Mouse (Mus musculus) CH12.LX (cell line): ENCODE measurements around the gene Gcm1. TPM values are rescaled to one million over a fixed set of nuclear protein-coding genes. Genes with fewer than 3 reads are reported as not detected.

ENCODE experiments used
- DNase-seq: peaks from one replicate; pipeline ENCODE4 v3.0.0-alpha.2; 2013; ENCODE audit errors: extremely low read depth
- H3K27ac ChIP-seq: 2 replicates; pipeline ENCODE4 v1.5.1; 2012; ENCODE audit warnings: low read depth, mild to moderate bottlenecking, control low read depth, moderate library complexity; ENCODE audit not compliant: insufficient read depth
- H3K27me3 ChIP-seq: replicated peaks from 2 replicates; pipeline ENCODE3; 2012; ENCODE audit warnings: inconsistent platforms
- H3K36me3 ChIP-seq, 2 experiments: replicated peaks in 1 of 2; 2 replicates each; pipeline versions ENCODE3 to v1.6.1; 2012; ENCODE audit warnings: inconsistent platforms in 1 of 2, low read length in 1 of 2, mild to moderate bottlenecking in 1 of 2, mixed read lengths in 1 of 2, moderate library complexity in 1 of 2; ENCODE audit not compliant: control insufficient read depth in 1 of 2, insufficient read depth in 1 of 2
- H3K4me1 ChIP-seq, 2 experiments: 2 replicates each; pipeline ENCODE4 v1.6.1; 2012; ENCODE audit warnings: inconsistent platforms in 1 of 2, moderate library complexity in 1 of 2; ENCODE audit not compliant: insufficient read depth in 2 of 2, control insufficient read depth in 1 of 2
- H3K4me2 ChIP-seq: 2 replicates; pipeline ENCODE4 v1.6.1; 2012; ENCODE audit warnings: low read depth, mild to moderate bottlenecking, control low read depth; ENCODE audit not compliant: poor library complexity, insufficient read depth, severe bottlenecking
- H3K4me3 ChIP-seq, 3 experiments: fragments of 150-350 bp in 1 of 3; sonication (generic) in 1 of 3; replicated peaks in 1 of 3; 2 replicates each; pipeline versions ENCODE3 to v1.5.1; 2011 to 2012; ENCODE audit warnings: low read depth in 2 of 3, low read length in 2 of 3, mild to moderate bottlenecking in 2 of 3, moderate library complexity in 2 of 3, control low read depth in 1 of 3, improper control_type of control experiment in 1 of 3, inconsistent platforms in 1 of 3, mixed read lengths in 1 of 3; ENCODE audit not compliant: poor library complexity in 1 of 3
- H3K79me2 ChIP-seq: replicated peaks from 2 replicates; pipeline ENCODE4 v1.6.1; 2012; ENCODE audit warnings: mild to moderate bottlenecking, moderate library complexity; ENCODE audit not compliant: control insufficient read depth, poor library complexity, insufficient read depth, severe bottlenecking; ENCODE audit errors: extremely low read depth
- H3K9ac ChIP-seq: 2 replicates; pipeline ENCODE4 v1.6.1; 2012; ENCODE audit warnings: low read depth, mild to moderate bottlenecking, control low read depth, moderate library complexity; ENCODE audit not compliant: insufficient read depth
- H3K9me3 ChIP-seq: replicated peaks from 2 replicates; pipeline ENCODE3; 2012; ENCODE audit warnings: low read length, inconsistent platforms, mixed read lengths
- BHLHE40 ChIP-seq: IDR thresholded peaks from 2 replicates; pipeline ENCODE4 v1.6.1; 2011; ENCODE audit warnings: mild to moderate bottlenecking, low read depth, low read length, improper control_type of control experiment
- CHD1 ChIP-seq: IDR thresholded peaks from 2 replicates; pipeline ENCODE4 v1.6.1; 2012; ENCODE audit warnings: low read depth, low read length, improper control_type of control experiment, inconsistent platforms
- CHD2 ChIP-seq: IDR thresholded peaks from 2 replicates; pipeline ENCODE4 v1.6.1; 2011; ENCODE audit warnings: low read length, improper control_type of control experiment
- CTCF ChIP-seq, 2 experiments: IDR thresholded peaks in 1 of 2; conservative IDR thresholded peaks in 1 of 2; 2 replicates each; pipeline ENCODE4 v1.5.1; 2011 to 2012; ENCODE audit warnings: low read depth in 2 of 2, low read length in 2 of 2, improper control_type of control experiment in 1 of 2, inconsistent platforms in 1 of 2, mild to moderate bottlenecking in 1 of 2, moderate library complexity in 1 of 2
- E2F4 ChIP-seq: IDR thresholded peaks from 2 replicates; pipeline ENCODE4 v1.6.1; 2011; ENCODE audit warnings: low read depth, low read length, improper control_type of control experiment; ENCODE audit not compliant: insufficient replicate concordance
- ELF1 ChIP-seq: IDR thresholded peaks from 2 replicates; pipeline ENCODE4 v1.6.1; 2014; ENCODE audit warnings: low read depth, mild to moderate bottlenecking, inconsistent platforms, low read length, improper control_type of control experiment
- EP300 ChIP-seq: IDR thresholded peaks from 2 replicates; pipeline ENCODE4 v1.6.1; 2011; ENCODE audit warnings: low read length, improper control_type of control experiment
- ETS1 ChIP-seq: conservative IDR thresholded peaks from 2 replicates; pipeline ENCODE4 v1.6.1; 2012; ENCODE audit warnings: low read depth, mild to moderate bottlenecking, inconsistent platforms, low read length, improper control_type of control experiment, moderate library complexity
- GABPA ChIP-seq: IDR thresholded peaks from 2 replicates; pipeline ENCODE4 v1.6.1; 2012; ENCODE audit warnings: low read depth, low read length, improper control_type of control experiment, inconsistent platforms; ENCODE audit not compliant: insufficient replicate concordance
- HCFC1 ChIP-seq: IDR thresholded peaks from 2 replicates; pipeline ENCODE4 v1.6.1; 2012; ENCODE audit warnings: low read depth, mild to moderate bottlenecking, inconsistent platforms, low read length, improper control_type of control experiment
- IRF4 ChIP-seq: IDR thresholded peaks from 2 replicates; pipeline ENCODE4 v1.6.1; 2014; ENCODE audit warnings: low read depth, mild to moderate bottlenecking, inconsistent platforms, low read length, improper control_type of control experiment
- JUN ChIP-seq: IDR thresholded peaks from 2 replicates; pipeline ENCODE4 v1.6.1; 2011; ENCODE audit warnings: low read depth, mild to moderate bottlenecking, low read length, improper control_type of control experiment, moderate library complexity; ENCODE audit not compliant: insufficient read depth
- JUND ChIP-seq: conservative IDR thresholded peaks from 2 replicates; pipeline ENCODE4 v1.6.1; 2011; ENCODE audit warnings: low read depth, low read length, improper control_type of control experiment
- KAT2A ChIP-seq: IDR thresholded peaks from 2 replicates; pipeline ENCODE4 v1.6.1; 2012; ENCODE audit warnings: low read length, improper control_type of control experiment, inconsistent platforms; ENCODE audit not compliant: insufficient replicate concordance
- MAFK ChIP-seq: IDR thresholded peaks from 2 replicates; pipeline ENCODE4 v1.6.1; 2011; ENCODE audit warnings: low read length, improper control_type of control experiment; ENCODE audit not compliant: insufficient replicate concordance
- MAX ChIP-seq: IDR thresholded peaks from 2 replicates; pipeline ENCODE4 v1.6.1; 2011; ENCODE audit warnings: low read length, improper control_type of control experiment
- MAZ ChIP-seq: IDR thresholded peaks from 2 replicates; pipeline ENCODE4 v1.6.1; 2012; ENCODE audit warnings: low read depth, mild to moderate bottlenecking, inconsistent platforms, low read length, improper control_type of control experiment, moderate library complexity
- MEF2A ChIP-seq: IDR thresholded peaks from 2 replicates; pipeline ENCODE4 v1.6.1; 2014; ENCODE audit warnings: low read depth, mild to moderate bottlenecking, inconsistent platforms, low read length, improper control_type of control experiment, borderline replicate concordance
- MXI1 ChIP-seq: IDR thresholded peaks from 2 replicates; pipeline ENCODE4 v1.6.1; 2011; ENCODE audit warnings: mild to moderate bottlenecking, low read depth, low read length, improper control_type of control experiment
- MYC ChIP-seq: IDR thresholded peaks from 2 replicates; pipeline ENCODE4 v1.6.1; 2011; ENCODE audit warnings: low read depth, mild to moderate bottlenecking, improper control_type of control experiment, low read length
- NELFE ChIP-seq: IDR thresholded peaks from 2 replicates; pipeline ENCODE4 v1.6.1; 2011; ENCODE audit warnings: low read depth, low read length, improper control_type of control experiment
- NRF1 ChIP-seq: IDR thresholded peaks from 2 replicates; pipeline ENCODE4 v1.6.1; 2014; ENCODE audit warnings: low read depth, mild to moderate bottlenecking, inconsistent platforms, low read length, improper control_type of control experiment, moderate library complexity
- PAX5 ChIP-seq: IDR thresholded peaks from 2 replicates; pipeline ENCODE4 v1.6.1; 2012; ENCODE audit warnings: low read length, inconsistent platforms, mixed read lengths
- POLR2A ChIP-seq: IDR thresholded peaks from 2 replicates; pipeline ENCODE4 v1.6.1; 2011; ENCODE audit warnings: low read depth, mild to moderate bottlenecking, improper control_type of control experiment, low read length
- POLR2AphosphoS2 ChIP-seq: IDR thresholded peaks from 2 replicates; pipeline ENCODE4 v1.6.1; 2011; ENCODE audit warnings: low read depth, low read length, improper control_type of control experiment
- RAD21 ChIP-seq: IDR thresholded peaks from 2 replicates; pipeline ENCODE4 v1.6.1; 2011; ENCODE audit warnings: low read depth, mild to moderate bottlenecking, low read length, improper control_type of control experiment, moderate library complexity
- RCOR1 ChIP-seq: conservative IDR thresholded peaks from 2 replicates; pipeline ENCODE4 v1.6.1; 2012; ENCODE audit warnings: low read depth, mild to moderate bottlenecking, inconsistent platforms, low read length, improper control_type of control experiment
- SIN3A ChIP-seq: IDR thresholded peaks from 2 replicates; pipeline ENCODE4 v1.6.1; 2012; ENCODE audit warnings: low read length, improper control_type of control experiment, inconsistent platforms
- SMC3 ChIP-seq: IDR thresholded peaks from 2 replicates; pipeline ENCODE4 v1.6.1; 2011; ENCODE audit warnings: low read depth, low read length, improper control_type of control experiment
- TBP ChIP-seq: conservative IDR thresholded peaks from 2 replicates; pipeline ENCODE4 v1.6.1; 2011; ENCODE audit warnings: low read depth, low read length, improper control_type of control experiment
- TCF12 ChIP-seq: IDR thresholded peaks from 2 replicates; pipeline ENCODE4 v1.6.1; 2014; ENCODE audit warnings: low read depth, mild to moderate bottlenecking, inconsistent platforms, low read length, improper control_type of control experiment
- UBTF ChIP-seq: IDR thresholded peaks from 2 replicates; pipeline ENCODE4 v1.6.1; 2012; ENCODE audit warnings: low read depth, mild to moderate bottlenecking, inconsistent platforms, low read length, improper control_type of control experiment, moderate library complexity
- USF1 ChIP-seq: IDR thresholded peaks from 2 replicates; pipeline ENCODE4 v1.6.1; 2014; ENCODE audit warnings: low read depth, mild to moderate bottlenecking, inconsistent platforms, low read length, improper control_type of control experiment
- USF2 ChIP-seq: conservative IDR thresholded peaks from 2 replicates; pipeline ENCODE4 v1.6.1; 2011; ENCODE audit warnings: low read depth, low read length, improper control_type of control experiment
- ZC3H11A ChIP-seq: IDR thresholded peaks from 2 replicates; pipeline ENCODE4 v1.6.1; 2012; ENCODE audit warnings: low read depth, mild to moderate bottlenecking, inconsistent platforms, low read length, improper control_type of control experiment
- ZKSCAN1 ChIP-seq: IDR thresholded peaks from 2 replicates; pipeline ENCODE4 v1.6.1; 2012; ENCODE audit warnings: low read depth, inconsistent platforms, low read length, improper control_type of control experiment, borderline replicate concordance
- ZMIZ1 ChIP-seq: IDR thresholded peaks from 2 replicates; pipeline ENCODE4 v1.6.1; 2012; ENCODE audit warnings: low read depth, mild to moderate bottlenecking, inconsistent platforms, low read length, improper control_type of control experiment
- ZNF384 ChIP-seq: IDR thresholded peaks from 2 replicates; pipeline ENCODE4 v1.6.1; 2012; ENCODE audit warnings: low read depth, low read length, improper control_type of control experiment, inconsistent platforms
- dilution Hi-C: fragments of 300-500 bp; cut with MboI; formaldehyde crosslinking; loops from 2 replicates; pipeline ENCODE4 v1.14.3; 2020; ENCODE audit warnings: low sequenced_read_pairs; ENCODE audit not compliant: extremely low pct_unique_long_range_greater_than_20kb, extremely low pct_ligation_motif_present
- in situ Hi-C: fragments of 300-500 bp; cut with MboI; formaldehyde crosslinking; loops from 3 replicates; pipeline ENCODE4 v1.14.3; 2019; ENCODE audit warnings: low sequenced_read_pairs, low pct_ligation_motif_present, low pct_unique_long_range_greater_than_20kb, mixed read lengths
- polyA plus RNA-seq: library from polyadenylated mRNA; unstranded; fragments of >175 nt; gene quantifications from 2 replicates; pipeline ENCODE4 v1.2.1, GENCODE M21; 2012; ENCODE audit warnings: low read depth; ENCODE audit not compliant: insufficient read length
- total RNA-seq, 2 experiments: library from RNA; depleted of rRNA; stranded (reverse); fragments of 300-350 nt in 1 of 2; fragments of >200 nt in 1 of 2; gene quantifications; 2 replicates each; pipeline ENCODE4 v1.2.3; 2012 to 2014

Gene Gcm1
- total and polyA plus RNA-seq, 3 experiments = not detected

- dilution Hi-C loops = no loop called here
- TF ChIP-seq JUN (no peak), CHD1 (peak; percentile 96; the same call in 1 of the 2 replicates), JUND (peak; percentile 43; the same call in 1 of the 2 replicates), ZC3H11A (no peak), POLR2AphosphoS2 (no peak), IRF4 (no peak), MAFK (no peak), SIN3A (peak; percentile 60; the same call in 1 of the 2 replicates), BHLHE40 (no peak; the same call in 1 of the 2 replicates), UBTF (no peak), CHD2 (peak; percentile 80), MEF2A (0 out of 2 replicates have a peak, but pooled peaks have one; percentile 13), ZKSCAN1 (no peak), NELFE (no peak), KAT2A (peak; percentile 98), RCOR1 (no peak), TCF12 (peak; percentile 32; the same call in 1 of the 2 replicates), RAD21 (no peak), MXI1 (no peak; the same call in 1 of the 2 replicates), USF2 (no peak), EP300 (peak; percentile 29; the same call in 1 of the 2 replicates), HCFC1 (peak; percentile 99), MAZ (peak; percentile 83; the same call in 1 of the 2 replicates), GABPA (peak; percentile 90; the same call in 1 of the 2 replicates), SMC3 (no peak), POLR2A (peak; percentile 48), PAX5 (no peak), CTCF (conservative IDR thresholded peaks at IDR 0.05 in 1 of 2, IDR thresholded peaks at IDR 0.05 in 1 of 2; ENCODE audit: low read depth in 2 of 2, low read length in 2 of 2) (no peak), E2F4 (no peak), ETS1 (no peak), MYC (peak; percentile 92), USF1 (no peak), TBP (0 out of 2 replicates have a peak, but pooled peaks have one; percentile 33), ELF1 (peak; percentile 86), NRF1 (no peak), ZMIZ1 (no peak; the same call in 1 of the 2 replicates), ZNF384 (0 out of 2 replicates have a peak, but pooled peaks have one; percentile 38), MAX (peak; percentile 47; the same call in 1 of the 2 replicates)
- in situ Hi-C loops = no loop called here
Measured at GRCm38 (mm10) chr9:78108796-78109239, 57.1 kb downstream of the Gcm1 start, which contains the start of the genes Fbxo9 and Ick. Gene Fbxo9, minus strand, starts transcription at chr9:78109065. Gene Ick, plus strand, starts transcription at chr9:78109192.

More at GRCm38 (mm10) chr9:78108796-78109239, 57.1 kb downstream of the Gcm1 start, which contains the start of the genes Fbxo9 and Ick:
- peaks cover 4 to 47% of the 10 kb centered on the region in 2 experiments; a peak in 3 of 4 replicates for H3K4me1 ChIP-seq
- peak within 1 kb of the TSS; percentile 80 to 88 (median 88) for H3K4me3 ChIP-seq
- H3K27ac ChIP-seq = peak within 1 kb of the TSS; percentile 76
- H3K9ac ChIP-seq = peak within 1 kb of the TSS; percentile 86
- no peaks in the 10 kb centered on the region; the same call in 1 of the 2 replicates for H3K79me2 ChIP-seq
- H3K27me3 ChIP-seq = no peaks in the 10 kb centered on the region
- no peaks in the 10 kb centered on the region for H3K9me3 ChIP-seq
- DNase-seq = peak; percentile 97
- H3K36me3 ChIP-seq = peaks cover 0 to 17% of the 10 kb centered on the region in 2 experiments
- peak within 1 kb of the TSS; percentile 77 for H3K4me2 ChIP-seq
